Mouse (Mus musculus) spleen, adult 18-20 months (tissue): ENCODE measurements at regions not wholly inside any gene's neighbourhood (a gene's known extent, or its start where the extent isn't known, plus 50 kb on each side); places are given as distances from the start of the nearest gene placed in this dataset.

Experiments used
- DNase-seq, 2 experiments: peaks; one replicate each; pipeline ENCODE4 v3.0.0; 2022; ENCODE audit warnings: mixed read lengths in 2 of 2

DNA sequence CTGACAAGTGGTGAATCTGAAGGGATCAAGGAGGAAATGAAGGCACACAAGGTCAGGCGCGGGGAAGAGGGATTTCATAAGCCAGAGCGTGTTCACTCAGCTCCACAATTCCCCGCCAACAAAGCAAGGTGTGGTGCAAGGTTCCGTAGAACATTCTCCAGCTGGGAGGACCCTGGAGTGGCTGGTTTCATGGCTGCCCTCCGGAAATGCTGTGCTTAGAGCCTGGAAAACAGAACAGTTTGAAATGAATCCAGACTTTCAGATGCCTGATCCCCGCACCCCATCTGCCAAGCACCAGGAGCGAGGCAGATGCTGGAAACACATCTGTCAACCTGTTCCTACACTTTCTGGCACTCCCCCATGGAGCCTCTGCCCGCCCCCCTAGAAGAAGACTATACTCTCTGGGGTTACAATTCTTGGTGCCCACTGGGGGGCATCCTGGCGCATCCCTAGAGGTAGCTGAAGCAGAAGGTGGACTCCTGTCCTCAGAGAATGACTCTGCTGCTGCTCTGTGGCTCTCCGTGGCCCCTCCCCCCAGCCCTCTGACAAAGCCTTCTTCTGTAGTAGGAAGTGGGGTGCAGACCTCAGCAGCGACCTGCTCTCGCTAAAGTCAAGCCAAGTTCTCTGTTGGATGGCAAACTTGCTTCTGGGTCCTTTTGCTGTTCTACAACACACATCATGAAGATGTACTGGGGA, 54.5 kb upstream of the Mafb start:
- peak in 1 of 2 experiments; percentile 7 for DNase-seq

DNA sequence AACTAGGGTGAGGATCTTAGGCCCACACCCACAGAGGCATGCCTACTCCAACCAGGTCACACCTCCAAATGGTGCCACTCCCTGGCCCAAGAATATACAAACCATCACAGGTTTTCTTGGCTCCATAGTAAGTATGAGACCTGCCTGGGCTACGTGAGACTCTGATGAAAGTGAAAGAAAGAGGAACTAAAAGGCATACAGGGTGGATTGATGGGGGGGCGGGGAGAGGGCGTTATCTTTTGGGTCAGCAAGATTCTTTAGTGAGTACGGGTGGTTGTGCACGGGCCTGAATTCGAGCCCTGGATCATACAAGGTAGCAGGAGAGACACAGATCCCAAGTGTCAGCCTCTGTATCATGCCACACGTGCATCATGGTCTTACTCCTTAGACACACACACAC, 57.6 kb upstream of the Mafb start:
- no peak for DNase-seq

GRCm38 (mm10) chr2:160427431-160427830, 60.6 kb upstream of the Mafb start:
- no peak for DNase-seq

DNA sequence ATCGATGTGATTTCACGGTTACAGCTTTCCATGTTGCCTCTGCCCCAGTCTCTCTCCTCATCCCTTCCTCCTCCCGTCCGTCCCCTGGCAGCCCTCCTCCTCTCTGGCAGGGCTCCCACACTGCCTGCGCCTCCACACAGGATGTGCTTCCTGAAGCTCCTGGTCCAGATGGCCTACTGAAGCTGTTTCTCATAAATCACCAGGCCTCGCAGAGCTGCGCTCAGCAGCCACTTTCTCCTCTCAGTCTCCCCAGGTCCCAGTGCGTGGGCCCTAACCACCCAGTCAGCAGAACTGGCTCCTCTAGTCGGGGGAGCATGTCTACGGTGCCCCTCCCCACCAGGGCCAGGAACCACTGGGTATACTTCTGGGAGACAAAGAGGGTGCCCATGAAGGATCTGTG, 66.4 kb upstream of the Mafb start:
- peak in 1 of 2 experiments; percentile 5 for DNase-seq

DNA sequence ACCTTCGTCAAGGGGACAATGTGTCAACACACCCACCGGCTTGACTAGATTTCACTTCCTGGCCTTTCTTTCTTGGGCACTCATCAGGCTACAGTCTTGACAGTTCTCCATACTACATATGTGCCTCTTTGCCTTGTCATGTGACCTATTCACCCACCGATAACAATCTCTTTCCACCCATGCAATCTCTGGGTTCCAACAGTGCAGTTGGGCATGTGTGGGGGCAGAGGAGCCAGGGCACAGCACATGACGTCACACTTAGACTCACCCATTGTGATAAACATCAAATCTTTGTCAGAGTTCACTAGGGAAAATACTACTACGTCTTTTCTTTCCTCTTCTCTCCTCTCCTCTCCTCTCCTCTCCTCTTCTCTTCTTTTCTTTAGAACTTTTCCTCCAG, 67.8 kb upstream of the Mafb start:
- no peak for DNase-seq

GRCm38 (mm10) chr2:160435622-160436021, 68.8 kb upstream of the Mafb start:
- DNase-seq, result no peak

- DNase-seq, result no peak
Observed at GRCm38 (mm10) chr2:160439028-160439427, 72.2 kb upstream of the Mafb start.

GRCm38 (mm10) chr2:160440236-160440635, 73.4 kb upstream of the Mafb start:
- no peak for DNase-seq

DNA sequence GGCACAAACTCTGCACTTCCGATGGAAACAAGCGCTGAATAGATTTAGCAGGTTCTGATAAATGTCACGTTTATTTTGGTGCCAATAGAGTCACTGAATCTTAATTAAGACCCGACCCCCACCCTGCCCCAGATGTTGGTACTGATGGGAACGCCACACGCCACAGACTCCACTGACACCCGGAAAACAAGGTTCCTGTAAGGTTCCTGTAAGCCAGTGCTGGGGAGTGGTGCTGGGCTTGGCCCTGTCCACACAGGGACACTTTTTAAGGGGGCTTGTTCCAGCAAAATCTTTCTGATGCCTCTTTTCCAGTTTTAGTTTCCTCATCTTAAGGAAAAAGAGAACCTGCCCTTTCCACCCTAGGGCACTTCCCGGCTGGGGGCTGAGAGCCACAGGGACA, 84.2 kb upstream of the Mafb start:
- DNase-seq, result no peak

GRCm38 (mm10) chr2:160451481-160452238, 84.8 kb upstream of the Mafb start:
- DNase-seq, result peak; percentile 26 to 40

GRCm38 (mm10) chr2:160452239-160452530, 85.3 kb upstream of the Mafb start:
- DNase-seq, result no peak

- DNase-seq, result no peak
Observed at GRCm38 (mm10) chr2:160452730-160453129, 85.9 kb upstream of the Mafb start.

DNA sequence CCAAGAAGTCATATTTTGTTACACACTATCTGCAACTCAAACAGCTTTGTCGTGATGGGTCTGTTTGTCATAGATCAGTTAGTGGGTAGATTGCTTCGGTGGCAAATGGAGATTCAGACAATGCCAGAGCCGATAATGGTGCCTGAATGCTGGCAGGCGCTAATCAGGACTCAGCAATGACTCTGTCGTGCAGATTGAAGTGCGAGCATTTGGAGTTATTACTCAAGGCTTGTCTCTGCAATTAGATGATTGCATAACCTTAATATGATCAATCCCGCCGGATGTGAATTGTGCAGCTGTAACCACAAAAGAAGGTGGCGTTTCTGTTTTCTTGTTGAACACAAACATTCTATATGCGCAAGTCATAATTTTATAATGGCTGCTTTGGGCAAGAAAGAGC, 88.8 kb upstream of the Mafb start:
- no peak for DNase-seq

DNA sequence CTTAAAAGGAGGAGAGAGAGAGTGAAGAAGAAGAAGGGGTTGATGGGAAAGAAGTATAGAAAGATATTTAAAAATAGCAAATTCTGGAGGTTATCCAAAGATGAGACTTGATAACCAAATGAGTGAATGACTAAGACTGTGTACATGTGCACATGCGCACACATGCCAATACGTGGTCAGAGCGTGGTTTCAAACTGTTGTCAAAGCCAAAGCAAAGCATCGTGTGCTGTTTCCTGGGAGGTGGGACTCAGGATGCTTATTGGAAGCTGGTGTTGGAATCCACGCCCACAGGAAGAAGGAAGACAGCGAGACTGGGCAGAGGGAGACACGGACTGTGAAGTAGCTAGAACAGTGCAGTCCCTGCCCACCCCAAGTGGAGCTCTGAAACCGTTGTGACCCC, 89.8 kb upstream of the Mafb start:
- no peak for DNase-seq

DNA sequence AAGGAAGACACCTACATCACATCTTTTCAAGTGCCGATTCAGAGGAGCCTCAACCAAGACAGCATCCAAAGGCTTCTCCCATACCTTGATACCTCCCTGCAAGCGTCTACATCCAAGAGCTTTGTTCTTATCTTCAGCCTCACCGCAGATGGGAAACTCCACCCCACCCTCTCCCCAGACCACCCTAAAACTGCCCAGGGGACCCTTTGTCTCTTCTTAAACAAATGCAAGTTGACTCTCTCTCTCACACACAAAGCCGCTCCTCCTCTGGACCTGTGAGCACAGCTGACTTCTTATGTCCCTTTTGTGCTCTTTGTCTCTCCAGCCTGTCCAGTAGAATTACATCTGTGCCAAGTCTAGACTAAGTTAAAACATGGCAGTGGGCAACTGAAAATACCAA, 104.7 kb upstream of the Mafb start:
- DNase-seq, result no peak

DNA sequence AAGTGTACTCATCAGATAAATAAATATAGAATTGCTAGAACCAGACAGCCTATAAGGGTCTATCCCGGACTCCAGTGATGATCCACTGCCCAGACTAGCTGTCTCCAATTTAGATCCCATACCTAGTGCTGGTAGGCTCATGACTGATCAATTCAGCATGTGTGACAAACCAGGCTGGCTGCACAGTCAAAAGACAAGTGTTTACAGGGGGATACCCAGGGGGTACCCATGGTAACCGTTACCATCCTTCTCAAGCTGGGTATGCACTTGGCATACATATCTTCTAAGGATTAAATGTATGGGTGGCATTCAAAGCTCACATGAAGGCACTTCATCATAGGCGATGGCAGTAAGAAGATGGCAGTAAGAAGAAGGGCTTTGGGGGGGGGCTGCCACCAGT, 109.3 kb upstream of the Mafb start:
- no peak for DNase-seq

- DNase-seq, result no peak
Observed at GRCm38 (mm10) chr2:160479240-160479639, 112.4 kb upstream of the Mafb start.

DNA sequence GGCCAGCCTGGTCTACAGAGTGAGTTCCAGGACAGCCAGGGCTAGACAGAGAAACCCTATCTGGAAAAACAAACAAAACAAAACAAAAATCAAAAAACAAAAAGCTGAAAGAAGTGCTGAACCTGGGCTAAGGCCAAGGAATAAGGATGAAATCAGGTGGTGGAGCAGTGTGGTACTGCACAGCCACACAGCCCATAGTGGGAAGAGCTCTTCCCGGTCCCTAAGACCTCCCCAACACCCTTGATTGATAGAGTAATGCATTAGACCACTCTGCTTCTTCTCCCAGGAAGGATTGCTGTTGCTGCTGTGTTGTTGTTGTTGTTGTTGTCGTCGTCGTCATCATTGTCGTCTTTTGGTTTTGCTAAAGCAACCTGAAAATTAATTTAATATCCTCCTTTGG, 118.2 kb upstream of the Mafb start:
- no peak for DNase-seq

DNA sequence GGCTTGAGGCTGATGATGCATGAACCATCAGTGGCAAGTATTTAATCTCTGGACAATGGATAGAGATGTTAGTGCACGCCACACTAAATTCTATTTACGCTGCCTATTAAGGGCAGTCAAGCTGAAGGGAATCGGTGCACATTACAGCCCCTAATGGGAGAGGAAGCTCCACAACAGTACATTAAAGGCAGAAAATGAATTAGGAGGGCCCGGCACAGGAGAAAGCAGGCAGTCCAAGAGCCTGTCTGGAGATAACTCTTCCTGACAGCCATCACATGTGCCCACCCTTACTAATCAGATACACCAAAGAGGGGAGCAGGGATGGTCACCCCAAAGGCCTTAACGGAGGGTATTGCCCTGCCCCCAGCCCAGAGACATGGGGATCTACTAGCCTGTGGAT, 118.7 kb upstream of the Mafb start:
- DNase-seq, result no peak

GRCm38 (mm10) chr2:160499726-160500125, 132.9 kb upstream of the Mafb start:
- no peak for DNase-seq

GRCm38 (mm10) chr2:160502901-160503300, 136.0 kb upstream of the Mafb start:
- no peak for DNase-seq

- no peak for DNase-seq
Observed at GRCm38 (mm10) chr2:160503597-160504393, 136.9 kb upstream of the Mafb start.

- no peak for DNase-seq
Observed at GRCm38 (mm10) chr2:160504394-160504657, 137.5 kb upstream of the Mafb start.

DNA sequence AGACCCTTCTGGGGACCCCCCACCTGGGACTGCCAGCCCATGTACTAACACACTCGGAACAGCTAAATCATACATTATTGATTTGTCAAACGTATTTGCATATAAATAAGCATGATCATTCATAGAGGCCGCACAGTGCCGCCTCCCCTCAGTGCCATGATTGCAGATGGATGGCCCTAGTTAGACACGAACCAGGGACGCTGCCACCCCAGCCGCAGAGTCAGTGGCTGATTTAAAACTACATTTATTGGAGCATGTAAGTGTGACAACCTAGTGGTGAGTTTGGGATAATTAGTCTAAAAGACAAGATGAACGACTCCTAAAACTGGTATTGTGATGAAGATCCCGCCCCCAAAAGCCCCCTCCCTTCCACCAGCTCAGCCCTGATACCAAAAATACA, 138.3 kb upstream of the Top1 start:
- DNase-seq, result no peak
